Mouse (Mus musculus): ENCODE results near the gene Crtam. TPM values are rescaled to one million over a fixed set of nuclear protein-coding genes. Genes with fewer than 3 reads are reported as not detected.

Crtam gene
- total and polyA plus RNA-seq, 3 experiments: 0.04 TPM; not detected in 2

DNA sequence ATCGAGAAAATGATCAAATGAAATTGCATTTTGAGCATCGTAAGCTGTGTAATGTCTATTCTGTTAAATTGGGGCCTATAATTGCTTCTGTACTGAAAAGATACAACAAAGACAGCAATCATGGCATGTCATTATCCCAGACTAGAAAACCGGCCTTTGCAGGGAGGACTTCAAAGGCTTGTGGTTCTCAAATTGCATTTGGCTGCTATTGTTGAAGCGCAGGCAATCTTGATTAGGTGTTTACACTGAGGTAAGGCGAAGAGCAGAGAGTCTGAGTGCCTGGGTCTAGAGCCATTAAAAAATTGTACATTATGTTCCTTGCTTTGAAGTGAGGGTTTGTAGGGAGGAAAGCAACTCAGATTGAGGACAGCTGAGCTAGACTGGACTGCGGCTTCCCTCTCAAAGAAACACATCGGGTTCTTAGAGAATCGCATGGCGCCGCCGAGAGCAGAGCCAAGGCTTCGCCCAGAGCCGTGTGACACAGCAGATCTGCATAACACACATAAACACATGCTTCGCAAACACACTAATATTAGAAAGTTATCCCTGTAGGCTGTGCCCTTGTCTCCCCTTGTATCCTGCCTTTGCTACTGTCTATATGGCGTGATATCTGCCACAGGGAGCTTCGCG lies 77.0 kb downstream of the Crtam start:
- no peaks in the 10 kb centered on the region; a peak in 1 of 4 replicates for H3K27me3 ChIP-seq (ENCODE audit: control insufficient read depth in 1 of 2, insufficient read depth in 2 of 2, low read length in 2 of 2)
- no peaks in the 10 kb centered on the region for H3K79me2 ChIP-seq (ENCODE audit: control insufficient read depth, insufficient read depth, low read length, poor library complexity)
- TF ChIP-seq MXI1 (IDR thresholded peaks at IDR 0.05; ENCODE audit: low read depth, low read length) (no peak), POLR2AphosphoS5 (IDR thresholded peaks at IDR 0.05; ENCODE audit: borderline replicate concordance, low read depth, low read length) (no peak), GABPA (IDR thresholded peaks at IDR 0.05; ENCODE audit: low read depth, low read length) (no peak)
- DNase-seq (ENCODE audit: low read depth, low spot score): no peak
- H3K4me3 ChIP-seq (ENCODE audit: control insufficient read depth in 1 of 2, insufficient read depth in 1 of 2, low read depth in 2 of 2, low read length in 2 of 2): no peak overlapping the region
- H3K9ac ChIP-seq (ENCODE audit: control insufficient read depth, low read depth, low read length, poor library complexity, severe bottlenecking): no peak overlapping the region
- no peaks in the 10 kb centered on the region for H3K36me3 ChIP-seq (ENCODE audit: control insufficient read depth in 1 of 2, insufficient read depth in 2 of 2, low read length in 2 of 2)
- no peaks in the 10 kb centered on the region for H3K4me1 ChIP-seq (ENCODE audit: control insufficient read depth in 1 of 2, insufficient read depth in 2 of 2, low read length in 2 of 2)
- no peak overlapping the region for H3K27ac ChIP-seq (ENCODE audit: control insufficient read depth, low read depth, low read length)
- no peaks in the 10 kb centered on the region for H3K9me3 ChIP-seq (replicated peaks; ENCODE audit: insufficient read depth, low read length)

Other genes starting within 250 kb of the Crtam start
- gene Hspa8, start 203.6 kb downstream of the Crtam start, total RNA-seq (2012; rRNA removed): 2,632 and 5,439 TPM in 2 replicates
- gene Hspa8, start 203.6 kb downstream of the Crtam start, polyA plus RNA-seq (2012; ENCODE audit: insufficient read depth in 1 of 2, insufficient read length in 2 of 2, low read depth in 1 of 2, low replicate concordance in 2 of 2, missing spikeins in 1 of 2): 1,000 to 10,000 TPM in 1 of 2 experiments, 100 to 1,000 TPM in 1; 418 to 3,011 TPM
- gene Bsx, start 130.5 kb downstream of the Crtam start, total RNA-seq (2012; rRNA removed): not detected in 2 replicates
- not detected for gene Bsx, start 130.5 kb downstream of the Crtam start, polyA plus RNA-seq (2012; ENCODE audit: insufficient read depth in 1 of 2, insufficient read length in 2 of 2, low read depth in 1 of 2, low replicate concordance in 2 of 2, missing spikeins in 1 of 2)
- gene Jhy, start 40.5 kb downstream of the Crtam start, total RNA-seq (2012; rRNA removed): not detected in 2 replicates
- gene Jhy, start 40.5 kb downstream of the Crtam start, polyA plus RNA-seq (2012; ENCODE audit: insufficient read depth in 1 of 2, insufficient read length in 2 of 2, low read depth in 1 of 2, low replicate concordance in 2 of 2, missing spikeins in 1 of 2): not detected
- 5.4 and 6.8 TPM in 2 replicates for gene Ubash3b, start 157.1 kb upstream of the Crtam start, total RNA-seq (2012; rRNA removed)
- gene Ubash3b, start 157.1 kb upstream of the Crtam start, polyA plus RNA-seq (2012; ENCODE audit: insufficient read depth in 1 of 2, insufficient read length in 2 of 2, low read depth in 1 of 2, low replicate concordance in 2 of 2, missing spikeins in 1 of 2): 10 to 100 TPM in 1 of 2 experiments, not detected in 1; 11.3 TPM